Comparison of ENCODE assay signal across 23 mouse cellular contexts in the genomic region with DNA sequence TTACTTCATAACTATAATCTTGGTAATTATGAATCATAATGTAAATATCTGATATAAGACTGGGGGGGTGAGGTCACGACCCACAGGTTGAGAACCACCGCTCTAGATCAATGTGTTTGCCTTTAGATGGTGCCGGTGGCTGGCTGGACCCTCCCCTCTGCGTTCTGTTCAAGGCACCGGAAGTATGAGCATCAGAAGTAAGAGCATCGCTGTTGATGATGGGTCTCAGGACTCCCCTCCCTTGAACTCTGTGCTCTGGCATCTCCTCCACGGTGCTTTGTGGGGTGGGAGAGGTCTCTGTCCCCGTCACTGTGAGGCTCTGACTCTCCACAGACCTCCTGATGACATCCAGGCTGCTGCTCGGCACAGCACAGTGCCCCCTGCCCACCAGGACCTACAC.
"Had no signal": no experiment of that assay in that cellular context is flagged by ENCODE, and none has a peak within 500 bp of the region (broad histone marks: within the 10 kb centered on the region; RNA-seq: fewer than 3 reads in every experiment).

No protein-coding gene starts in this region.

- H3K4me3 ChIP-seq: limb, embryonic 12.5 days; limb, embryonic 15.5 days; midbrain, embryonic 10.5 days; midbrain, embryonic 13.5 days; myocyte; neural tube, embryonic 12.5 days; neural tube, embryonic 15.5 days; stomach, embryonic 15.5 days had no signal

- H3K36me3 ChIP-seq: limb, embryonic 15.5 days; midbrain, embryonic 13.5 days; neural tube, embryonic 12.5 days; neural tube, embryonic 15.5 days; stomach, embryonic 15.5 days had no signal

- H3K4me2 ChIP-seq: limb, embryonic 12.5 days; limb, embryonic 15.5 days; liver, embryonic 11.5 days; lung, embryonic 14.5 days; midbrain, embryonic 13.5 days; neural tube, embryonic 12.5 days; neural tube, embryonic 15.5 days; stomach, embryonic 15.5 days had no signal

- ATAC-seq: liver, postnatal 0 days; lung, postnatal 0 days; midbrain, embryonic 13.5 days; midbrain, embryonic 16.5 days had no signal

- H3K27me3 ChIP-seq: limb, embryonic 12.5 days; limb, embryonic 15.5 days; midbrain, embryonic 13.5 days; neural tube, embryonic 12.5 days; neural tube, embryonic 15.5 days; stomach, embryonic 15.5 days had no signal

- H3K27ac ChIP-seq: limb, embryonic 12.5 days; limb, embryonic 15.5 days; liver, embryonic 14.5 days; macrophage; midbrain, embryonic 10.5 days; midbrain, embryonic 13.5 days; neural tube, embryonic 12.5 days; neural tube, embryonic 15.5 days; stomach, embryonic 15.5 days had no signal

- H3K9ac ChIP-seq: limb, embryonic 12.5 days; limb, embryonic 15.5 days; liver, embryonic 14.5 days; liver, postnatal 0 days; lung, embryonic 14.5 days; midbrain, embryonic 13.5 days; neural tube, embryonic 12.5 days; neural tube, embryonic 15.5 days; stomach, embryonic 15.5 days had no signal

- DNase-seq: kidney, adult 9 months; kidney, postnatal 14 days; kidney, postnatal 4 days; left cerebral cortex, postnatal 4 days; liver, postnatal 0 days; lung, embryonic 14.5 days; right cerebral cortex, adult 18-20 months; right cerebral cortex, postnatal 14 days; spleen, adult 18-20 months; thymus, postnatal 25 days had no signal

- H3K4me1 ChIP-seq: stomach, embryonic 15.5 days had no signal

- H3K9me3 ChIP-seq: limb, embryonic 12.5 days; limb, embryonic 15.5 days; midbrain, embryonic 10.5 days; midbrain, embryonic 13.5 days; neural tube, embryonic 12.5 days; neural tube, embryonic 15.5 days; stomach, embryonic 15.5 days had no signal
